Mouse (Mus musculus) midbrain, embryonic 11.5 days (tissue): ENCODE measurements at regions not wholly inside any gene's neighbourhood (a gene's known extent, or its start where the extent isn't known, plus 50 kb on each side); places are given as distances from the start of the nearest gene placed in this dataset.

Experiments
- ATAC-seq: fragments of 200-750 bp; cut with Nextera tagmentation; 2 replicates; pipeline ENCODE4 v1.8.0; 2017; ENCODE audit warnings: moderate TSS enrichment, moderate library complexity; ENCODE audit not compliant: low FRiP score
- DNase-seq: peaks from one replicate; pipeline ENCODE4 v3.0.0; 2015; ENCODE audit warnings: low spot score; ENCODE audit errors: missing footprints
- H3K27ac ChIP-seq: fragments of 300-500 bp; sonication (generic); 2 replicates; pipeline ENCODE4 v1.5.1; 2014; ENCODE audit warnings: low read depth, low read length
- H3K27me3 ChIP-seq: fragments of 300-500 bp; sonication (generic); 2 replicates; pipeline ENCODE4 v1.6.1; 2014; ENCODE audit warnings: mild to moderate bottlenecking, low read length, moderate library complexity, mixed read lengths; ENCODE audit not compliant: control insufficient read depth, insufficient read depth
- H3K36me3 ChIP-seq: fragments of 300-500 bp; sonication (generic); 2 replicates; pipeline ENCODE4 v1.6.1; 2014; ENCODE audit warnings: mild to moderate bottlenecking, low read length, moderate library complexity, mixed read lengths; ENCODE audit not compliant: control insufficient read depth, insufficient read depth
- H3K4me1 ChIP-seq: fragments of 300-500 bp; sonication (generic); 2 replicates; pipeline ENCODE4 v1.6.1; 2014; ENCODE audit warnings: low read length; ENCODE audit not compliant: control insufficient read depth, insufficient read depth
- H3K4me2 ChIP-seq: fragments of 300-500 bp; sonication (generic); 2 replicates; pipeline ENCODE4 v1.6.1; 2014; ENCODE audit warnings: mild to moderate bottlenecking, moderate library complexity
- H3K4me3 ChIP-seq: fragments of 300-500 bp; sonication (generic); 2 replicates; pipeline ENCODE4 v1.5.1; 2014; ENCODE audit warnings: low read depth, low read length
- H3K9ac ChIP-seq: fragments of 300-500 bp; sonication (generic); 2 replicates; pipeline ENCODE4 v1.6.1; 2014; ENCODE audit warnings: low read length
- H3K9me3 ChIP-seq: fragments of 300-500 bp; sonication (generic); 2 replicates; pipeline ENCODE4 v1.6.1; 2016; ENCODE audit warnings: low read length; ENCODE audit not compliant: control insufficient read depth
- WGBS: fragments of 180-500 bp; shearing (Covaris S2); extraction: QIAGEN DNeasy Blood & Tissue Kit; methylation state at CpG from one replicate; pipeline ENCODE4 v1.1.7; 2014; 5-methylcytosine and 5-hydroxymethylcytosine counted together

GRCm38 (mm10) chr2:78173784-78174183 lies 227.6 kb upstream of the Cwc22 start:
- ATAC-seq: no peak
- Histone ChIP-seq H3K4me1 (no peaks in the 10 kb centered on the region), H3K9ac (no peak overlapping the region), H3K4me2 (no peak overlapping the region), H3K27ac (no peak overlapping the region), H3K27me3 (no peaks in the 10 kb centered on the region), H3K36me3 (no peaks in the 10 kb centered on the region), H3K4me3 (no peak overlapping the region), H3K9me3 (no peaks in the 10 kb centered on the region)
- DNase-seq: no peak
- 89% methylated on average over 4 of the region's 4 CpGs for WGBS

- Histone ChIP-seq H3K27ac (no peak overlapping the region), H3K9ac (no peak overlapping the region), H3K27me3 (no peaks in the 10 kb centered on the region), H3K4me2 (no peak overlapping the region), H3K4me3 (no peak overlapping the region), H3K4me1 (no peaks in the 10 kb centered on the region), H3K36me3 (no peaks in the 10 kb centered on the region), H3K9me3 (no peaks in the 10 kb centered on the region)
- ATAC-seq: no peak
- WGBS: 73% methylated on average over 4 of the region's 4 CpGs
- DNase-seq: no peak
Measured at GRCm38 (mm10) chr2:78172819-78173218, 226.6 kb upstream of the Cwc22 start.

- Histone ChIP-seq H3K27ac (no peak overlapping the region), H3K9ac (no peak overlapping the region), H3K9me3 (no peaks in the 10 kb centered on the region), H3K4me1 (no peaks in the 10 kb centered on the region), H3K4me3 (no peak overlapping the region), H3K27me3 (no peaks in the 10 kb centered on the region), H3K36me3 (no peaks in the 10 kb centered on the region), H3K4me2 (no peak overlapping the region)
- 81% methylated on average over 6 of the region's 6 CpGs for WGBS
- ATAC-seq (no peak), DNase-seq (no peak)
Measured at GRCm38 (mm10) chr2:78170162-78170747, 224.1 kb upstream of the Cwc22 start.

GRCm38 (mm10) chr2:78165429-78165828 lies 219.3 kb upstream of the Cwc22 start:
- Histone ChIP-seq H3K4me3 (no peak overlapping the region), H3K27me3 (no peaks in the 10 kb centered on the region), H3K9me3 (no peaks in the 10 kb centered on the region), H3K36me3 (no peaks in the 10 kb centered on the region), H3K27ac (no peak overlapping the region), H3K9ac (no peak overlapping the region), H3K4me1 (no peaks in the 10 kb centered on the region), H3K4me2 (no peak overlapping the region)
- WGBS: 89% methylated on average over 13 of the region's 13 CpGs
- no peak for ATAC-seq
- no peak for DNase-seq

- Histone ChIP-seq H3K9ac (no peak overlapping the region), H3K4me1 (peaks cover 2% of the 10 kb centered on the region; the same call in 1 of the 2 replicates), H3K27ac (no peak overlapping the region), H3K9me3 (no peaks in the 10 kb centered on the region), H3K4me2 (no peak overlapping the region), H3K27me3 (no peaks in the 10 kb centered on the region), H3K36me3 (no peaks in the 10 kb centered on the region), H3K4me3 (no peak overlapping the region)
- 69% methylated on average over 3 of the region's 3 CpGs for WGBS
- DNase-seq: peak; percentile 86
- peak; percentile 95 for ATAC-seq
Measured at GRCm38 (mm10) chr2:78159877-78160485, 213.8 kb upstream of the Cwc22 start.

- DNase-seq: no peak
- no peak for ATAC-seq
- Histone ChIP-seq H3K27me3 (no peaks in the 10 kb centered on the region), H3K9ac (no peak overlapping the region), H3K4me2 (no peak overlapping the region), H3K36me3 (no peaks in the 10 kb centered on the region), H3K4me1 (no peaks in the 10 kb centered on the region), H3K9me3 (no peaks in the 10 kb centered on the region), H3K27ac (no peak overlapping the region), H3K4me3 (no peak overlapping the region)
- WGBS: 84% methylated on average over 3 of the region's 3 CpGs
Measured at GRCm38 (mm10) chr2:78110335-78110734, 164.2 kb upstream of the Cwc22 start.

GRCm38 (mm10) chr2:78095536-78095935 lies 149.4 kb upstream of the Cwc22 start:
- Histone ChIP-seq H3K4me2 (no peak overlapping the region), H3K27me3 (no peaks in the 10 kb centered on the region), H3K9ac (no peak overlapping the region), H3K4me3 (no peak overlapping the region), H3K9me3 (no peaks in the 10 kb centered on the region), H3K27ac (no peak overlapping the region), H3K36me3 (no peaks in the 10 kb centered on the region), H3K4me1 (no peaks in the 10 kb centered on the region)
- 92% methylated on average over 2 of the region's 2 CpGs for WGBS
- ATAC-seq: no peak
- DNase-seq: no peak

- no peak for ATAC-seq
Measured at GRCm38 (mm10) chr2:78094921-78095320, 148.7 kb upstream of the Cwc22 start.

GRCm38 (mm10) chr2:78064321-78065037 lies 118.3 kb upstream of the Cwc22 start:
- DNase-seq (peak; percentile 89), ATAC-seq (peak; percentile 78)
- 46% methylated on average over 16 of the region's 16 CpGs for WGBS
- H3K4me2 ChIP-seq: no peak overlapping the region
- H3K36me3 ChIP-seq: no peaks in the 10 kb centered on the region
- H3K4me1 ChIP-seq: 0 out of 2 replicates have a peak, but pooled peaks cover 3% of the 10 kb centered on the region
- H3K27ac ChIP-seq: no peak overlapping the region
- H3K9ac ChIP-seq: no peak overlapping the region
- no peaks in the 10 kb centered on the region for H3K27me3 ChIP-seq
- H3K9me3 ChIP-seq: no peaks in the 10 kb centered on the region
- no peak overlapping the region for H3K4me3 ChIP-seq

More at GRCm38 (mm10) chr2:78094921-78095320, 148.7 kb upstream of the Cwc22 start:
- H3K4me2 ChIP-seq: no peak overlapping the region
- no peak overlapping the region for H3K9ac ChIP-seq
- no peaks in the 10 kb centered on the region for H3K4me1 ChIP-seq
- H3K27ac ChIP-seq: no peak overlapping the region
- no peaks in the 10 kb centered on the region for H3K9me3 ChIP-seq
- no peak for DNase-seq
- no peak overlapping the region for H3K4me3 ChIP-seq
- H3K36me3 ChIP-seq: no peaks in the 10 kb centered on the region
- H3K27me3 ChIP-seq: no peaks in the 10 kb centered on the region
